Mouse (Mus musculus): ENCODE measurements around the gene Nf1. TPM values are rescaled to one million over a fixed set of nuclear protein-coding genes. Genes with fewer than 3 reads are reported as not detected.

Gene Nf1
- polyA plus RNA-seq, 1 experiment: 0.20 TPM

GRCm38 (mm10) chr11:79615871-79616270 is 276.4 kb downstream of the Nf1 start:
- H3K4me1 ChIP-seq (ENCODE audit: control insufficient read depth): no peaks in the 10 kb centered on the region
- H3K4me3 ChIP-seq (replicated peaks): no peak overlapping the region
- no peaks in the 10 kb centered on the region for H3K36me3 ChIP-seq (ENCODE audit: control insufficient read depth)
- H3K9me3 ChIP-seq (ENCODE audit: control insufficient read depth, low read length): no peaks in the 10 kb centered on the region
- H3K27me3 ChIP-seq (ENCODE audit: control insufficient read depth): no peaks in the 10 kb centered on the region; the same call in 1 of the 2 replicates
- TF ChIP-seq GATA1 (IDR thresholded peaks at IDR 0.05; ENCODE audit: low read length): no peak
- TF ChIP-seq TAL1 (IDR thresholded peaks at IDR 0.05; ENCODE audit: low read length): no peak

- Histone ChIP-seq H3K4me3 (replicated peaks) (no peak overlapping the region), H3K27me3 (ENCODE audit: control insufficient read depth) (no peaks in the 10 kb centered on the region; the same call in 1 of the 2 replicates), H3K9me3 (ENCODE audit: control insufficient read depth, low read length) (no peaks in the 10 kb centered on the region), H3K36me3 (ENCODE audit: control insufficient read depth) (no peaks in the 10 kb centered on the region), H3K4me1 (ENCODE audit: control insufficient read depth) (no peaks in the 10 kb centered on the region)
- TF ChIP-seq TAL1 (IDR thresholded peaks at IDR 0.05; ENCODE audit: low read length): no peak
- TF ChIP-seq GATA1 (IDR thresholded peaks at IDR 0.05; ENCODE audit: low read length): no peak
Measured at GRCm38 (mm10) chr11:79617991-79618390, 278.5 kb downstream of the Nf1 start.

GRCm38 (mm10) chr11:79623029-79623428 is 283.5 kb downstream of the Nf1 start:
- Histone ChIP-seq H3K27me3 (ENCODE audit: control insufficient read depth) (no peaks in the 10 kb centered on the region; the same call in 1 of the 2 replicates), H3K36me3 (ENCODE audit: control insufficient read depth) (no peaks in the 10 kb centered on the region), H3K4me1 (ENCODE audit: control insufficient read depth) (no peaks in the 10 kb centered on the region), H3K9me3 (ENCODE audit: control insufficient read depth, low read length) (no peaks in the 10 kb centered on the region), H3K4me3 (replicated peaks) (no peak overlapping the region)
- TF ChIP-seq GATA1 (IDR thresholded peaks at IDR 0.05; ENCODE audit: low read length) (no peak), TAL1 (IDR thresholded peaks at IDR 0.05; ENCODE audit: low read length) (no peak)

GRCm38 (mm10) chr11:79624801-79625302 is 285.4 kb downstream of the Nf1 start:
- Histone ChIP-seq H3K27me3 (ENCODE audit: control insufficient read depth) (no peaks in the 10 kb centered on the region; the same call in 1 of the 2 replicates), H3K9me3 (ENCODE audit: control insufficient read depth, low read length) (no peaks in the 10 kb centered on the region), H3K4me3 (replicated peaks) (no peak overlapping the region), H3K36me3 (ENCODE audit: control insufficient read depth) (no peaks in the 10 kb centered on the region), H3K4me1 (ENCODE audit: control insufficient read depth) (no peaks in the 10 kb centered on the region)
- TF ChIP-seq GATA1 (IDR thresholded peaks at IDR 0.05; ENCODE audit: low read length): no peak
- TF ChIP-seq TAL1 (IDR thresholded peaks at IDR 0.05; ENCODE audit: low read length): no peak

GRCm38 (mm10) chr11:79628716-79629115 is 289.2 kb downstream of the Nf1 start:
- Histone ChIP-seq H3K9me3 (ENCODE audit: control insufficient read depth, low read length) (no peaks in the 10 kb centered on the region), H3K4me1 (ENCODE audit: control insufficient read depth) (peaks cover 8% of the 10 kb centered on the region), H3K27me3 (ENCODE audit: control insufficient read depth) (no peaks in the 10 kb centered on the region), H3K36me3 (ENCODE audit: control insufficient read depth) (no peaks in the 10 kb centered on the region), H3K4me3 (replicated peaks) (no peak overlapping the region)
- TF ChIP-seq TAL1 (IDR thresholded peaks at IDR 0.05; ENCODE audit: low read length): no peak
- TF ChIP-seq GATA1 (IDR thresholded peaks at IDR 0.05; ENCODE audit: low read length): no peak

- H3K36me3 ChIP-seq (ENCODE audit: control insufficient read depth): no peaks in the 10 kb centered on the region
- peaks cover 15% of the 10 kb centered on the region for H3K4me1 ChIP-seq (ENCODE audit: control insufficient read depth)
- H3K9me3 ChIP-seq (ENCODE audit: control insufficient read depth, low read length): no peaks in the 10 kb centered on the region
- H3K4me3 ChIP-seq (replicated peaks): no peak overlapping the region
- no peaks in the 10 kb centered on the region for H3K27me3 ChIP-seq (ENCODE audit: control insufficient read depth)
- TF ChIP-seq TAL1 (IDR thresholded peaks at IDR 0.05; ENCODE audit: low read length): no peak
- no peak for TF ChIP-seq GATA1 (IDR thresholded peaks at IDR 0.05; ENCODE audit: low read length)
Measured at GRCm38 (mm10) chr11:79629752-79630374, 290.4 kb downstream of the Nf1 start.

- Histone ChIP-seq H3K9me3 (ENCODE audit: control insufficient read depth, low read length) (no peaks in the 10 kb centered on the region), H3K36me3 (ENCODE audit: control insufficient read depth) (no peaks in the 10 kb centered on the region), H3K4me1 (ENCODE audit: control insufficient read depth) (peaks cover 15% of the 10 kb centered on the region), H3K27me3 (ENCODE audit: control insufficient read depth) (no peaks in the 10 kb centered on the region), H3K4me3 (replicated peaks) (no peak overlapping the region)
- no peak for TF ChIP-seq GATA1 (IDR thresholded peaks at IDR 0.05; ENCODE audit: low read length)
- TF ChIP-seq TAL1 (IDR thresholded peaks at IDR 0.05; ENCODE audit: low read length): no peak
Measured at GRCm38 (mm10) chr11:79630521-79630920, 291.0 kb downstream of the Nf1 start.

Other genes with a start within 250 kb of the Nf1 start
- gene Ksr1, start 193.3 kb upstream of the Nf1 start, polyA plus RNA-seq (2012): 4.0 and 4.4 TPM in 2 replicates
- gene Wsb1, start 85.0 kb upstream of the Nf1 start, polyA plus RNA-seq (2012): 2.4 and 2.9 TPM in 2 replicates
- gene Gm9964, start 42.8 kb upstream of the Nf1 start, polyA plus RNA-seq (2012): not detected in 2 replicates
- gene Omg, start 164.4 kb downstream of the Nf1 start, polyA plus RNA-seq (2012): not detected in 2 replicates
- gene Evi2b, start 184.1 kb downstream of the Nf1 start, polyA plus RNA-seq (2012): 0.04 TPM in 1 of 2 replicates, not detected in the other
- gene Evi2, start 190.9 kb downstream of the Nf1 start, polyA plus RNA-seq (2012): 0.01 TPM in 1 of 2 replicates, not detected in the other
- 0.04 TPM in 1 of 2 replicates, not detected in the other for gene Evi2a, start 190.9 kb downstream of the Nf1 start, polyA plus RNA-seq (2012)

Measured in erythroblast, embryonic 14.5 days (primary cell).